Comparison of ENCODE assay signal across 8 mouse cellular contexts in genomic region chr2:6212327-6212723, GRCm38 (mm10). TPM values are rescaled to one million over a fixed set of nuclear protein-coding genes. Genes with fewer than 3 reads are reported as not detected.
A peak's percentile ranks its signal among the peaks of the same experiment; 100 is the strongest.
DNase-seq lines count a peak whose midpoint lies in the region; ATAC-seq and TF ChIP-seq lines count a peak whose summit lies in the region.

No protein-coding gene starts in this region.

- 12% methylated on average over 9 of the region's 9 CpGs for WGBS in liver, adult 2 months
- WGBS in embryonic facial prominence, embryonic 15.5 days = 36% methylated on average over 9 of the region's 9 CpGs
- WGBS in intestine, embryonic 15.5 days = 29% methylated on average over 9 of the region's 9 CpGs
- 46% methylated on average over 9 of the region's 9 CpGs for WGBS in neural tube, embryonic 12.5 days

- DNase-seq in liver, adult 2 months (ENCODE audit: extremely low read depth, low read depth, low spot score) = peak; percentile 89
- DNase-seq in liver = no peak
- no peak for DNase-seq in right cerebral cortex, adult 18-20 months
- no peak for DNase-seq in c-Kit-positive CD71-positive TER-119-positive erythroid progenitor cells, embryonic 14.5 days (ENCODE audit: low spot score)

- H3K9ac ChIP-seq in liver, adult 2 months (ENCODE audit: low read depth, low read length) = peak overlapping the region; percentile 83
- peak overlapping the region; percentile 55 for H3K9ac ChIP-seq in embryonic facial prominence, embryonic 15.5 days
- peak overlapping the region; percentile 59 for H3K9ac ChIP-seq in intestine, embryonic 15.5 days
- peak overlapping the region; percentile 60 for H3K9ac ChIP-seq in neural tube, embryonic 12.5 days

- no peak for TF ChIP-seq CTCF in liver, adult 2 months (IDR thresholded peaks at IDR 0.05; ENCODE audit: low read depth, low read length)

- H3K79me2 ChIP-seq in liver, adult 2 months (ENCODE audit: control insufficient read depth, insufficient read depth, low read length) = peaks cover 2% of the 10 kb centered on the region; the same call in 1 of the 2 replicates

- no peak for ATAC-seq in embryonic facial prominence, embryonic 15.5 days (ENCODE audit: insufficient number of reproducible peaks, low FRiP score, low TSS enrichment, low read depth)
- ATAC-seq in intestine, embryonic 15.5 days = peak; percentile 61
- ATAC-seq in neural tube, embryonic 12.5 days (ENCODE audit: low FRiP score, low read depth) = peak; percentile 25; the same call in 1 of the 2 replicates
- no peak for ATAC-seq in megakaryocyte-erythroid progenitor cell, adult 5-6 weeks (replicated peaks; ENCODE audit: low FRiP score, low TSS enrichment, poor library complexity, severe bottlenecking)

- peak overlapping the region; percentile 70 for H3K4me3 ChIP-seq in liver, adult 2 months (ENCODE audit: insufficient read depth, low read depth, low read length)
- H3K4me3 ChIP-seq in embryonic facial prominence, embryonic 15.5 days (replicated peaks) = peak overlapping the region; percentile 48
- H3K4me3 ChIP-seq in intestine, embryonic 15.5 days (replicated peaks) = peak overlapping the region; percentile 42
- H3K4me3 ChIP-seq in neural tube, embryonic 12.5 days = peak overlapping the region; percentile 35

- peaks cover 17% of the 10 kb centered on the region; the same call in 1 of the 2 replicates for H3K4me1 ChIP-seq in liver, adult 2 months (ENCODE audit: control insufficient read depth, insufficient read depth, low read length)
- peaks cover 24% of the 10 kb centered on the region for H3K4me1 ChIP-seq in embryonic facial prominence, embryonic 15.5 days
- peaks cover 6% of the 10 kb centered on the region; the same call in 1 of the 2 replicates for H3K4me1 ChIP-seq in intestine, embryonic 15.5 days (replicated peaks)
- H3K4me1 ChIP-seq in neural tube, embryonic 12.5 days = peaks cover 7% of the 10 kb centered on the region; the same call in 1 of the 2 replicates

- TF ChIP-seq POLR2A in liver, adult 2 months (IDR thresholded peaks at IDR 0.05; ENCODE audit: extremely low read depth, insufficient read depth, low read length) = no peak

- H3K9me3 ChIP-seq in embryonic facial prominence, embryonic 15.5 days (replicated peaks) = no peaks in the 10 kb centered on the region
- no peaks in the 10 kb centered on the region for H3K9me3 ChIP-seq in intestine, embryonic 15.5 days
- H3K9me3 ChIP-seq in neural tube, embryonic 12.5 days = no peaks in the 10 kb centered on the region

- peak overlapping the region; percentile 84 for H3K4me2 ChIP-seq in embryonic facial prominence, embryonic 15.5 days (replicated peaks)
- H3K4me2 ChIP-seq in intestine, embryonic 15.5 days (replicated peaks) = peak overlapping the region; percentile 87
- H3K4me2 ChIP-seq in neural tube, embryonic 12.5 days (replicated peaks) = peak overlapping the region; percentile 75

- no peaks in the 10 kb centered on the region for H3K27me3 ChIP-seq in liver, adult 2 months (ENCODE audit: control insufficient read depth, insufficient read depth, low read length)
- no peaks in the 10 kb centered on the region for H3K27me3 ChIP-seq in embryonic facial prominence, embryonic 15.5 days
- H3K27me3 ChIP-seq in intestine, embryonic 15.5 days (replicated peaks) = no peaks in the 10 kb centered on the region
- no peaks in the 10 kb centered on the region for H3K27me3 ChIP-seq in neural tube, embryonic 12.5 days (replicated peaks)

- peak overlapping the region; percentile 87 for H3K27ac ChIP-seq in liver, adult 2 months (replicated peaks; ENCODE audit: insufficient read depth, low read depth, low read length)
- H3K27ac ChIP-seq in embryonic facial prominence, embryonic 15.5 days (replicated peaks) = peak overlapping the region; percentile 90
- H3K27ac ChIP-seq in intestine, embryonic 15.5 days = peak overlapping the region; percentile 92
- no peak overlapping the region for H3K27ac ChIP-seq in neural tube, embryonic 12.5 days

- no peaks in the 10 kb centered on the region for H3K36me3 ChIP-seq in liver, adult 2 months (ENCODE audit: control insufficient read depth, insufficient read depth, low read length)
- no peaks in the 10 kb centered on the region for H3K36me3 ChIP-seq in embryonic facial prominence, embryonic 15.5 days
- no peaks in the 10 kb centered on the region for H3K36me3 ChIP-seq in intestine, embryonic 15.5 days
- H3K36me3 ChIP-seq in neural tube, embryonic 12.5 days = no peaks in the 10 kb centered on the region

RNA-seq across cellular contexts. Expression of gene Echdc3, which starts 0.5 kb away (rescaled TPM):
- 101 and 103 TPM in 2 replicates for total RNA-seq in liver, adult 2 months (2014; rRNA removed)
- polyA plus RNA-seq in liver, adult 2 months (2012; rRNA removed) = 125 and 139 TPM in 2 replicates
- polyA plus RNA-seq in embryonic facial prominence, embryonic 15.5 days (2015; fragmentation: Nextera tagmentation; extraction: Ambion mirVana) = 5.0 and 6.3 TPM in 2 replicates
- polyA plus RNA-seq in intestine, embryonic 15.5 days (2015; fragmentation: Nextera tagmentation; extraction: Ambion mirVana) = 12.0 and 13.6 TPM in 2 replicates
- 1.5 and 1.9 TPM in 2 replicates for polyA plus RNA-seq in neural tube, embryonic 12.5 days (2016; fragmentation: Nextera tagmentation; extraction: Ambion mirVana)
- 1.9 TPM in 1 of 2 replicates, not detected in the other for total RNA-seq in megakaryocyte-erythroid progenitor cell, adult 5-6 weeks (2014; fragmentation: Nextera tagmentation)
- total RNA-seq in megakaryocyte-erythroid progenitor cell, adult 5-6 weeks (2017) = 0.15 TPM in 1 of 2 replicates, not detected in the other

Comparison
In these comparisons a context has a peak if more than half of its experiments do, and no peak if none do; other contexts are left out.
1. ATAC-seq: peak in intestine, embryonic 15.5 days (single experiment) and neural tube, embryonic 12.5 days (single experiment); none in embryonic facial prominence, embryonic 15.5 days (single experiment) and megakaryocyte-erythroid progenitor cell, adult 5-6 weeks (single experiment).
2. Peak in every context shown above with its lines, with median percentiles within 50 percentile points of each other: H3K4me3 ChIP-seq, H3K9ac ChIP-seq and H3K4me2 ChIP-seq.